Mouse (Mus musculus): ENCODE results near the gene Ifnz. TPM values are rescaled to one million over a fixed set of nuclear protein-coding genes. Genes with fewer than 3 reads are reported as not detected.
"Not testable (repeated sequence)": the region's sequence is repeated elsewhere in the genome, so short reads cannot be mapped to it uniquely, and the experiment has no call there.

Ifnz gene
- polyA plus RNA-seq, 1 experiment from 2014 or later: 0.33 TPM

- H3K9me3 ChIP-seq (replicated peaks); H3K27me3 ChIP-seq (replicated peaks); H3K9ac ChIP-seq; H3K4me3 ChIP-seq; H3K36me3 ChIP-seq; H3K4me2 ChIP-seq; H3K4me1 ChIP-seq (replicated peaks); H3K27ac ChIP-seq (ENCODE audit: poor library complexity, severe bottlenecking); ATAC-seq (ENCODE audit: insufficient number of reproducible peaks, low FRiP score): not testable (repeated sequence)
These were observed 45.2 kb downstream of the Ifnz start, which contains the start of gene Ifna6 for GRCm38 (mm10) chr4:88827116-88827515. Gene Ifna6 (plus strand): TSS chr4:88827416.

DNA sequence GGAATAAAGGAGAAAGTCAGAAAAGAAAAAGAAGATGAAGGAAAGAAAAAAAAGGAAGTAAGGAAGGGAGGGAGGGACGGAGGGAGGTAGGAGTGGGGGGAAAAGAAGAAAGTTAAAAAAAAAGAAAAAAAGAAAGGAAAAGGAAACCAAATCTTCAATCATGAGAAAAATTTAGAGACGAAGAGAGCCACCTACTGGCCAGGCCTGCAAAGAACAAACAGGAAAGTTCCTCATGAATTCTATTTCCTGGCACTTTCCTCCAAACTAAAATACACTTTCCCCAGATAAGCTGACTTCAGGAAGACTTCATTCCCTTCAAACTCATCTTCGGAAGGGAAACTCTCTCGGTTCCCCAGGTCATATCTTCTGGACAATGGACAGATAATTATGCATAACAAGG is 48.6 kb downstream of the Ifnz start:
- Histone ChIP-seq H3K4me2 (no peak overlapping the region), H3K27ac (ENCODE audit: poor library complexity, severe bottlenecking) (no peak overlapping the region), H3K9me3 (replicated peaks) (no peaks in the 10 kb centered on the region), H3K4me1 (replicated peaks) (no peaks in the 10 kb centered on the region), H3K36me3 (no peaks in the 10 kb centered on the region), H3K4me3 (no peak overlapping the region), H3K27me3 (replicated peaks) (no peaks in the 10 kb centered on the region; the same call in 1 of the 2 replicates), H3K9ac (no peak overlapping the region)
- ATAC-seq (ENCODE audit: insufficient number of reproducible peaks, low FRiP score): no peak
- 28% methylated on average over 4 of the region's 4 CpGs for WGBS

Other genes starting within 250 kb of the Ifnz start
- gene Ifna15, start 223.9 kb upstream of the Ifnz start, polyA plus RNA-seq (2016; fragmentation: Nextera tagmentation; extraction: Ambion mirVana): not detected in 2 replicates
- not detected in 2 replicates for gene Ifna14, start 210.3 kb upstream of the Ifnz start, polyA plus RNA-seq (2016; fragmentation: Nextera tagmentation; extraction: Ambion mirVana)
- not detected in 2 replicates for gene Ifna9, start 189.7 kb upstream of the Ifnz start, polyA plus RNA-seq (2016; fragmentation: Nextera tagmentation; extraction: Ambion mirVana)
- not detected in 2 replicates for gene Ifna12, start 178.8 kb upstream of the Ifnz start, polyA plus RNA-seq (2016; fragmentation: Nextera tagmentation; extraction: Ambion mirVana)
- gene C87499, start 147.7 kb upstream of the Ifnz start, polyA plus RNA-seq (2016; fragmentation: Nextera tagmentation; extraction: Ambion mirVana): not detected in 2 replicates
- gene Ifna13, start 137.7 kb upstream of the Ifnz start, polyA plus RNA-seq (2016; fragmentation: Nextera tagmentation; extraction: Ambion mirVana): not detected in 2 replicates
- gene Ifna16, start 105.2 kb upstream of the Ifnz start, polyA plus RNA-seq (2016; fragmentation: Nextera tagmentation; extraction: Ambion mirVana): not detected in 2 replicates
- not detected in 2 replicates for gene Ifna2, start 98.2 kb upstream of the Ifnz start, polyA plus RNA-seq (2016; fragmentation: Nextera tagmentation; extraction: Ambion mirVana)
- not detected in 2 replicates for gene Ifnab, start 90.8 kb upstream of the Ifnz start, polyA plus RNA-seq (2016; fragmentation: Nextera tagmentation; extraction: Ambion mirVana)
- gene Gm26566, start 60.3 kb upstream of the Ifnz start, polyA plus RNA-seq (2016; fragmentation: Nextera tagmentation; extraction: Ambion mirVana): 0.83 and 1.1 TPM in 2 replicates
- 108 and 112 TPM in 2 replicates for gene Klhl9, start 59.7 kb upstream of the Ifnz start, polyA plus RNA-seq (2016; fragmentation: Nextera tagmentation; extraction: Ambion mirVana)
- gene Gm13271, start 27.3 kb upstream of the Ifnz start, polyA plus RNA-seq (2016; fragmentation: Nextera tagmentation; extraction: Ambion mirVana): not detected in 2 replicates
- 0.14 TPM in 1 of 2 replicates, not detected in the other for gene Gm13283, start 22.0 kb upstream of the Ifnz start, polyA plus RNA-seq (2016; fragmentation: Nextera tagmentation; extraction: Ambion mirVana)
- gene Gm13290, start 8.3 kb upstream of the Ifnz start, polyA plus RNA-seq (2016; fragmentation: Nextera tagmentation; extraction: Ambion mirVana): 0.33 and 0.35 TPM in 2 replicates
- gene Gm13289, start 5.2 kb upstream of the Ifnz start, polyA plus RNA-seq (2016; fragmentation: Nextera tagmentation; extraction: Ambion mirVana): not detected in 2 replicates
- 0.24 TPM in 1 of 2 replicates, not detected in the other for gene Gm13272, start 2.3 kb upstream of the Ifnz start, polyA plus RNA-seq (2016; fragmentation: Nextera tagmentation; extraction: Ambion mirVana)
- not detected in 2 replicates for gene Gm13276, start 3.6 kb downstream of the Ifnz start, polyA plus RNA-seq (2016; fragmentation: Nextera tagmentation; extraction: Ambion mirVana)
- not detected in 2 replicates for gene Gm13277, start 6.5 kb downstream of the Ifnz start, polyA plus RNA-seq (2016; fragmentation: Nextera tagmentation; extraction: Ambion mirVana)
- gene Gm13278, start 9.4 kb downstream of the Ifnz start, polyA plus RNA-seq (2016; fragmentation: Nextera tagmentation; extraction: Ambion mirVana): not detected in 2 replicates
- not detected in 2 replicates for gene Gm13275, start 12.4 kb downstream of the Ifnz start, polyA plus RNA-seq (2016; fragmentation: Nextera tagmentation; extraction: Ambion mirVana)
- not detected in 2 replicates for gene Gm13279, start 15.3 kb downstream of the Ifnz start, polyA plus RNA-seq (2016; fragmentation: Nextera tagmentation; extraction: Ambion mirVana)
- gene Gm13285, start 17.5 kb downstream of the Ifnz start, polyA plus RNA-seq (2016; fragmentation: Nextera tagmentation; extraction: Ambion mirVana): 1.1 TPM in 1 of 2 replicates, not detected in the other
- 1.2 TPM in 1 of 2 replicates, not detected in the other for gene Gm13287, start 21.1 kb downstream of the Ifnz start, polyA plus RNA-seq (2016; fragmentation: Nextera tagmentation; extraction: Ambion mirVana)
- gene Gm13288, start 23.4 kb downstream of the Ifnz start, polyA plus RNA-seq (2016; fragmentation: Nextera tagmentation; extraction: Ambion mirVana): not detected in 2 replicates
- gene Ifna7, start 34.1 kb downstream of the Ifnz start, polyA plus RNA-seq (2016; fragmentation: Nextera tagmentation; extraction: Ambion mirVana): not detected in 2 replicates
- not detected in 2 replicates for gene Ifna11, start 37.8 kb downstream of the Ifnz start, polyA plus RNA-seq (2016; fragmentation: Nextera tagmentation; extraction: Ambion mirVana)
- not detected in 2 replicates for gene Ifna6, start 45.3 kb downstream of the Ifnz start, polyA plus RNA-seq (2016; fragmentation: Nextera tagmentation; extraction: Ambion mirVana)
- gene Ifna5, start 53.4 kb downstream of the Ifnz start, polyA plus RNA-seq (2016; fragmentation: Nextera tagmentation; extraction: Ambion mirVana): not detected in 2 replicates
- gene Ifna4, start 59.7 kb downstream of the Ifnz start, polyA plus RNA-seq (2016; fragmentation: Nextera tagmentation; extraction: Ambion mirVana): not detected in 2 replicates
- gene Ifna1, start 68.0 kb downstream of the Ifnz start, polyA plus RNA-seq (2016; fragmentation: Nextera tagmentation; extraction: Ambion mirVana): not detected in 2 replicates
- not detected in 2 replicates for gene Ifne, start 98.1 kb downstream of the Ifnz start, polyA plus RNA-seq (2016; fragmentation: Nextera tagmentation; extraction: Ambion mirVana)

All from heart, embryonic 12.5 days (tissue).